Mouse (Mus musculus) limb, embryonic 14.5 days (tissue): ENCODE results near the gene Aftph. TPM values are rescaled to one million over a fixed set of nuclear protein-coding genes. Genes with fewer than 3 reads are reported as not detected.
"Not testable (repeated sequence)": the region's sequence is repeated elsewhere in the genome, so short reads cannot be mapped to it uniquely, and the experiment has no call there.

ENCODE experiments used
- ATAC-seq: fragments of 200-750 bp; cut with Nextera tagmentation; 2 replicates; pipeline ENCODE4 v1.8.0; 2017; ENCODE audit warnings: low read depth, moderate number of reproducible peaks, moderate TSS enrichment; ENCODE audit not compliant: low FRiP score
- DNase-seq: peaks from one replicate; pipeline ENCODE4 v3.0.0-alpha.2; 2015; ENCODE audit warnings: low spot score
- H3K27ac ChIP-seq: fragments of 300-500 bp; sonication (generic); replicated peaks from 2 replicates; pipeline ENCODE4 v1.5.1; 2014; ENCODE audit warnings: low read depth, mild to moderate bottlenecking, low read length, moderate library complexity, mixed read lengths
- H3K27me3 ChIP-seq: fragments of 300-500 bp; sonication (generic); 2 replicates; pipeline ENCODE4 v1.6.1; 2014; ENCODE audit warnings: low read length, mixed read lengths; ENCODE audit not compliant: control insufficient read depth, insufficient read depth
- H3K36me3 ChIP-seq: fragments of 300-500 bp; sonication (generic); 2 replicates; pipeline ENCODE4 v1.6.1; 2014; ENCODE audit warnings: mild to moderate bottlenecking, low read length, moderate library complexity, mixed read lengths; ENCODE audit not compliant: control insufficient read depth, insufficient read depth
- H3K4me1 ChIP-seq: fragments of 300-500 bp; sonication (generic); 2 replicates; pipeline ENCODE4 v1.6.1; 2014; ENCODE audit warnings: antibody characterized with exemption, low read length, mixed read lengths; ENCODE audit not compliant: control insufficient read depth, insufficient read depth
- H3K4me2 ChIP-seq: fragments of 300-500 bp; sonication (generic); replicated peaks from 2 replicates; pipeline ENCODE4 v1.6.1; 2014; ENCODE audit warnings: low read depth, mild to moderate bottlenecking, low read length, moderate library complexity; ENCODE audit not compliant: severe bottlenecking
- H3K4me3 ChIP-seq: fragments of 300-500 bp; sonication (generic); replicated peaks from 2 replicates; pipeline ENCODE4 v1.5.1; 2014; ENCODE audit warnings: low read length
- H3K9ac ChIP-seq: fragments of 300-500 bp; sonication (generic); 2 replicates; pipeline ENCODE4 v1.6.1; 2014; ENCODE audit warnings: mild to moderate bottlenecking, low read depth, low read length, moderate library complexity; ENCODE audit not compliant: severe bottlenecking
- H3K9me3 ChIP-seq: fragments of 300-500 bp; sonication (generic); 2 replicates; pipeline ENCODE4 v1.6.1; 2016; ENCODE audit warnings: low read length; ENCODE audit not compliant: control insufficient read depth
- POLR2A ChIP-seq: fragments of 200-500 bp; IDR thresholded peaks from 2 replicates; pipeline ENCODE4 v1.8.0; 2012; ENCODE audit warnings: inconsistent platforms, mild to moderate bottlenecking, moderate library complexity, borderline replicate concordance; ENCODE audit not compliant: insufficient read depth, insufficient read length; ENCODE audit errors: extremely low read depth
- WGBS: fragments of 180-500 bp; shearing (Covaris S2); extraction: QIAGEN DNeasy Blood & Tissue Kit; methylation state at CpG from one replicate; pipeline ENCODE4 v1.1.7; 2014; 5-methylcytosine and 5-hydroxymethylcytosine counted together
- polyA plus RNA-seq, 2 experiments: library from polyadenylated mRNA; depleted of rRNA in 1 of 2; stranded (reverse) in 1 of 2; unstranded in 1 of 2; fragments of >200 nt; fragmentation: Nextera tagmentation in 1 of 2; extraction: Ambion mirVana in 1 of 2; gene quantifications; 2 replicates each; pipeline versions ENCODE4 v1.2.1 to v1.2.3; 2012 to 2014

Aftph gene
- polyA plus RNA-seq, 2 experiments, result 19.8 to 33.1 TPM

DNA sequence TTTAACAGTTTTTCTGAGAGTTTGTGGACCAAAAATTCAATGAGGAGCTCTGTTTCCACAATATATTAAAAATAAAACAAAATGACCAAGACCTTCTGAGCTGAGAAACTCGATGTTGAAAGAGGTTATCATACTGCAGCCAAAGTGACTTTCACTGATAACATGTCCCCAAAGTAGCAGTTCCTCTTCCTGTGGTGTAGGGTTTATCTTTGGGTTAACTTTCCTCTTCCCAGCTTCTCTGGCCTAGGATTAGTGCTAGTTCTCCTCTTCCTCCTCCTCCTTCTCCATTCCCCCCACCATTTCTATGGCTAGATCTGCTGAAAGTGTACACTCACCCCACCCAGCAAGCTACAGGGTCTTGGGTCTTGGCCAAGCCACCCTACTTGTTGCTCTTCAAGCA lies 36.9 kb upstream of the Aftph start:
- Histone ChIP-seq H3K4me3 (no peak overlapping the region), H3K9me3 (no peaks in the 10 kb centered on the region), H3K9ac (no peak overlapping the region), H3K4me1 (no peaks in the 10 kb centered on the region), H3K27ac (no peak overlapping the region), H3K27me3 (no peaks in the 10 kb centered on the region), H3K36me3 (no peaks in the 10 kb centered on the region), H3K4me2 (no peak overlapping the region)
- WGBS, result 71% methylated on average over 1 of the region's 1 CpGs
- DNase-seq, result no peak
- ATAC-seq, result no peak
- no peak for TF ChIP-seq POLR2A

DNA sequence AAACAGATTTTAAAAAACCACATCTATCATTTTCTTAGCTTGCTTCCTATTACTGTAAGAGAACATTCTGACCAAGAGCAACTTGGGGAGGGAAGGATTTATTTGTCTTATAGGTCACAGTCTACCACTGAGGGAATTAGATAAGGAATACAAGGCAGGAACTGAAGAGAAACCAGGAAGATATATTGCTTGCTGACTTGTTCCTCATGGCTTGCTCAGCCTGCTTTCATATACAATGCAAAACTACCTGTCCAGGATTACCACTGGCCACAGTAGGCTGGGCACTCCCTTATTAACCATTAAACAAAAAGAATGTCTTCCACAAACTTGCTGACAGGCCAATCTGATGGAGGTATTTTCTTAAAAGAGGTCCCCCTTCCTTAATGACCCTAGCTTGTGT lies 35.3 kb upstream of the Aftph start:
- Histone ChIP-seq H3K9me3 (no peaks in the 10 kb centered on the region), H3K27ac (no peak overlapping the region), H3K4me2 (no peak overlapping the region), H3K27me3 (no peaks in the 10 kb centered on the region), H3K4me3 (no peak overlapping the region), H3K9ac (no peak overlapping the region), H3K36me3 (no peaks in the 10 kb centered on the region), H3K4me1 (no peaks in the 10 kb centered on the region)
- no peak for DNase-seq
- no peak for TF ChIP-seq POLR2A
- ATAC-seq, result no peak

DNA sequence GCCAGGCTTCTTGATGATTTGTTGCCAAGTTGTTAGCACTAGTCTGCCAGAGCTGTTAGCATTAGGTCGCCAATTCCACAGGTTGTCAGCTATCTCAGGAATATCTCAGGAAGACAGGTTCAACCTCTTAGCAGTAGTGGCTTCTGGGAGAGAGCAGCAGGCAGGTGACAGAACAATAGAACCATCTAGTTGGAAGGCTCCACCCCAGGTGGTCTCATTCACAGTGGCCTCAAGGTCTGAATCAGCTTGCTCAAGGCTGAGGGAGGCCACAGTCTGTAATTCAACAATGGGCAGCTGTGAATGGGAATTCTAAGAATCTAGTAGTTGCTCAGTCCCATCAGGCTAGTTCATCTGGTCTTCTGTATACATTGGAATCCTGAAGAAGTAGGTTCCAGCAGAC lies 31.3 kb upstream of the Aftph start:
- WGBS, result 71% methylated on average over 1 of the region's 1 CpGs
- H3K4me2 ChIP-seq, result no peak overlapping the region
- no peak overlapping the region for H3K9ac ChIP-seq
- ATAC-seq (no peak), DNase-seq (no peak)
- no peaks in the 10 kb centered on the region for H3K9me3 ChIP-seq
- no peaks in the 10 kb centered on the region for H3K27me3 ChIP-seq
- TF ChIP-seq POLR2A, result no peak
- no peak overlapping the region for H3K4me3 ChIP-seq
- no peak overlapping the region for H3K27ac ChIP-seq
- no peaks in the 10 kb centered on the region for H3K36me3 ChIP-seq
- H3K4me1 ChIP-seq, result no peaks in the 10 kb centered on the region; the same call in 1 of the 2 replicates

DNA sequence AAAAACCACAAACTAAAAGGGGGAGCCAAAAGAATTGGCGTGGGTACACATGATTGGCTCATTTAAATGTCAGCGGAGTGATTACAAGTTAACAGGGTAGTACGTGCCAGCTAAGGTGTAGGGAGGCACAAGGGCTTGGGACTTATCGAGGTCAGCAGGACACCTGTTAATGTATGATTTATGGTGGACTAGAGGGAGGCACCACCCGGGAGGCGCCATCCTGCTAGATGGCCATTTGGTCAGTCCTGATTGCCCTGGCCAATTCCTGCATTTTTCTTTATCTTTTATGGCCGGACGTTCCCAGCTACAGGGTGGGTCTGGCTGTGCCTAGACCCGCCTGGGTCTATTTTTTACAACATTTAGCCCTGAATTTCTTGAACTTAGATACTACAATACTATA lies 30.4 kb upstream of the Aftph start:
- not testable (repeated sequence) for H3K9me3 ChIP-seq, H3K27me3 ChIP-seq, H3K36me3 ChIP-seq, H3K4me1 ChIP-seq, H3K4me3 ChIP-seq, H3K9ac ChIP-seq, DNase-seq, H3K4me2 ChIP-seq, H3K27ac ChIP-seq, ATAC-seq
- 26% methylated on average over 9 of the region's 9 CpGs for WGBS

DNA sequence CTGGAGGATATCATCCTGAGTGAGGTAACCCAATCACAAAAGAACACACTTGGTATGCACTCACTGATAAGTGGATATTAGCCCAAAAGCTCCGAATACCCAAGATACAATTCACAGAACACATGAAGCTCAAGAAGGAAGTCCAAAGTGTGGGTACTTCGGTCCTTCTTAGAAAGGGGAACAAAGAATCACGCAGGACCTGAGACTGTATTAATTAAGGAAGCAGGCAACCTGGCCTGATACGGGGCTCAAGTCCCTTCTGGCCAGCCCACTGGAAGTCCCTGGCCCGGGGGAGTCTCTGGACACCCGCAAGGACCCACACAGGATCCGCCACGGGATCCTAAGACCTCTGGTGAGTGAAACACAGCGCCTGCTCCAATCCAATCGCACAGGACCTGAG lies 20.6 kb upstream of the Aftph start:
- H3K9me3 ChIP-seq, H3K4me3 ChIP-seq, H3K36me3 ChIP-seq, H3K4me1 ChIP-seq, DNase-seq, H3K27me3 ChIP-seq, H3K27ac ChIP-seq, ATAC-seq, H3K9ac ChIP-seq, H3K4me2 ChIP-seq: not testable (repeated sequence)
- 97% methylated on average over 10 of the region's 10 CpGs for WGBS

DNA sequence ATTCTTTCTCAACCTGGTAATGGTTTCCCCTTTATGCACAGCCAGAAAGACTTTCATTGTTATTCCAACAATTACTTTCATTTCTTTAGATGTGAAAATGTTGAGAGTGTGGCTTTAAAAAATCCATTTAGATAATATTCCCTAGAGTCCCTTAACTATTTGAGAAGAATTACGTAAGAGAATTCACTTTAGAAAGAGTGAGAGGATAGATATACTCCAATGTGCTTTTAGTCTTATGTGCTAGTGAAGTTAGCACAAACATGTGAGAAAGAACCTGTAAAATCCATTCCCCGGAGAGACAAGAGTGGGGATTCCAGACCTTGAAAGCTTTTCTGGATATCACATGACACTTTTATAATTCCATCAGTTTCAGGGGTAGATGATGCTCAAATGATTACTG lies 9.2 kb upstream of the Aftph start:
- H3K4me2 ChIP-seq, result no peak overlapping the region
- 0 out of 2 replicates have a peak, but pooled peaks cover 13% of the 10 kb centered on the region for H3K9me3 ChIP-seq
- H3K4me3 ChIP-seq, result no peak overlapping the region
- DNase-seq, result no peak
- no peak for ATAC-seq
- WGBS, result 75% methylated on average over 2 of the region's 2 CpGs
- H3K36me3 ChIP-seq, result no peaks in the 10 kb centered on the region
- no peaks in the 10 kb centered on the region for H3K27me3 ChIP-seq
- no peak overlapping the region for H3K9ac ChIP-seq
- no peaks in the 10 kb centered on the region for H3K4me1 ChIP-seq
- no peak for TF ChIP-seq POLR2A
- no peak overlapping the region for H3K27ac ChIP-seq
